In genomic region chr2:125923346-125923745, GRCm38 (mm10) we compare ENCODE assay signal across 25 mouse cellular contexts.
DNase-seq lines count a peak whose midpoint lies in the region; TF ChIP-seq lines count a peak whose summit lies in the region.
"Had no signal": no experiment of that assay in that cellular context is flagged by ENCODE, and none has a peak within 500 bp of the region (broad histone marks: within the 10 kb centered on the region; RNA-seq: fewer than 3 reads in every experiment).

No protein-coding gene starts in this region.

- 72% methylated on average over 5 of the region's 5 CpGs for WGBS in cerebellum, adult 2 months

- peak overlapping the region; percentile 56 for H3K27ac ChIP-seq in gastrocnemius, adult 2 months
- no peak overlapping the region for H3K27ac ChIP-seq in cerebellum, adult 2 months (ENCODE audit: insufficient read depth, low read length)
- H3K27ac ChIP-seq: forebrain, embryonic 13.5 days; heart, adult 2 months; hindbrain, embryonic 14.5 days; kidney, postnatal 0 days; liver, embryonic 14.5 days; midbrain, embryonic 13.5 days; stomach, embryonic 15.5 days had no signal

- H3K27me3 ChIP-seq in cerebellum, adult 2 months (ENCODE audit: control insufficient read depth, insufficient read depth, low read length) = no peaks in the 10 kb centered on the region
- H3K27me3 ChIP-seq: forebrain, embryonic 13.5 days; heart, embryonic 13.5 days; limb, embryonic 15.5 days; midbrain, embryonic 13.5 days; Patski; stomach, embryonic 15.5 days had no signal

- no peaks in the 10 kb centered on the region for H3K4me1 ChIP-seq in cerebellum, adult 2 months (ENCODE audit: control insufficient read depth, insufficient read depth, low read length)
- H3K4me1 ChIP-seq: midbrain, embryonic 13.5 days; stomach, embryonic 15.5 days had no signal

- no peak overlapping the region for H3K4me3 ChIP-seq in gastrocnemius, adult 2 months
- no peak overlapping the region for H3K4me3 ChIP-seq in cerebellum, adult 2 months (replicated peaks; ENCODE audit: insufficient read depth, low read depth, low read length)
- H3K4me3 ChIP-seq: forebrain, embryonic 13.5 days; heart, adult 2 months; heart, embryonic 13.5 days; limb, embryonic 15.5 days; midbrain, embryonic 13.5 days; stomach, embryonic 15.5 days had no signal

- intact Hi-C loops in gastrocnemius, adult 2 months (cut with DNase I) = no loop called here
- intact Hi-C loops in gastrocnemius, postnatal 36 days (cut with DNase I) = no loop called here

- peak; percentile 17 for DNase-seq in gastrocnemius, adult 2 months
- no peak for DNase-seq in gastrocnemius, postnatal 36 days
- DNase-seq in NIH3T3 (ENCODE audit: low read depth) = peak; percentile 66
- peak; percentile 65 for DNase-seq in adrenal gland, postnatal 10 days
- DNase-seq in fibroblast of lung, adult 2 months (ENCODE audit: low read depth) = peak; percentile 59
- DNase-seq in cerebellum, adult 2 months = no peak
- no peak for DNase-seq in embryo, embryonic 10.5 days (ENCODE audit: low spot score)
- DNase-seq: cerebellum, adult 8-10 months; cerebellum, postnatal 36 days; gastrocnemius, postnatal 10 days; left cerebral cortex, postnatal 4 days; lung, embryonic 14.5 days; right cerebral cortex, adult 18-20 months; right cerebral cortex, postnatal 4 days; thymus, adult 2 months had no signal

- TF ChIP-seq CTCF in gastrocnemius, adult 2 months (IDR thresholded peaks at IDR 0.05) = no peak
- TF ChIP-seq CTCF in cerebellum, adult 2 months (IDR thresholded peaks at IDR 0.05; ENCODE audit: borderline replicate concordance, insufficient read depth, low read depth, low read length) = no peak

- TF ChIP-seq POLR2A in cerebellum, adult 2 months (IDR thresholded peaks at IDR 0.05; ENCODE audit: borderline replicate concordance, insufficient read depth, low read length) = no peak

Comparison
In these comparisons a context has a peak if more than half of its experiments do, and no peak if none do; other contexts are left out.
1. DNase-seq: peak in gastrocnemius, adult 2 months (single experiment), NIH3T3 (single experiment), adrenal gland, postnatal 10 days (single experiment) and fibroblast of lung, adult 2 months (single experiment); none in gastrocnemius, postnatal 36 days (0 of 2), cerebellum, adult 2 months (0 of 2) and embryo, embryonic 10.5 days (single experiment).